ENCODE assay signal across 9 mouse cellular contexts in genomic region chr5:149637306-149637705, GRCm38 (mm10). TPM values are rescaled to one million over a fixed set of nuclear protein-coding genes. Genes with fewer than 3 reads are reported as not detected.
DNase-seq lines count a peak whose midpoint lies in the region; ATAC-seq and TF ChIP-seq lines count a peak whose summit lies in the region.
"Had no signal": no experiment of that assay in that cellular context is flagged by ENCODE, and none has a peak within 500 bp of the region (broad histone marks: within the 10 kb centered on the region; RNA-seq: fewer than 3 reads in every experiment).

No protein-coding gene starts in this region.

- H3K4me2 ChIP-seq in heart, embryonic 15.5 days, result peak overlapping the region; percentile 90
- H3K4me2 ChIP-seq in hindbrain, embryonic 16.5 days (ENCODE audit: low read length), result peak overlapping the region; percentile 48
- peak overlapping the region; percentile 89 for H3K4me2 ChIP-seq in midbrain, embryonic 15.5 days

- H3K9ac ChIP-seq in heart, embryonic 15.5 days, result no peak overlapping the region
- no peak overlapping the region for H3K9ac ChIP-seq in heart, adult 2 months (ENCODE audit: low read depth, low read length)
- no peak overlapping the region; the same call in 1 of the 2 replicates for H3K9ac ChIP-seq in hindbrain, embryonic 16.5 days (ENCODE audit: low read depth, low read length)
- H3K9ac ChIP-seq in midbrain, embryonic 15.5 days, result peak overlapping the region; percentile 42

- H3K27me3 ChIP-seq in heart, embryonic 15.5 days, result no peaks in the 10 kb centered on the region
- no peaks in the 10 kb centered on the region for H3K27me3 ChIP-seq in heart, adult 2 months (ENCODE audit: control insufficient read depth, insufficient read depth, low read length)
- no peaks in the 10 kb centered on the region for H3K27me3 ChIP-seq in hindbrain, embryonic 16.5 days (replicated peaks; ENCODE audit: control insufficient read depth, insufficient read depth, low read length)
- H3K27me3 ChIP-seq in midbrain, embryonic 15.5 days (replicated peaks), result no peaks in the 10 kb centered on the region
- H3K27me3 ChIP-seq: Patski had no signal

- TF ChIP-seq POLR2A in heart, adult 2 months (IDR thresholded peaks at IDR 0.05; ENCODE audit: insufficient read depth, low read depth, low read length), result no peak
- no peak for TF ChIP-seq POLR2A in brain, embryonic 14.5 days (IDR thresholded peaks at IDR 0.05; ENCODE audit: borderline replicate concordance, extremely low read depth, insufficient read depth, insufficient read length, poor library complexity, severe bottlenecking)

- whole genome bisulfite sequencing in heart, embryonic 15.5 days, result 60% methylated on average over 8 of the region's 8 CpGs
- 69% methylated on average over 8 of the region's 8 CpGs for WGBS in heart, adult 2 months
- 45% methylated on average over 8 of the region's 8 CpGs for WGBS in hindbrain, embryonic 16.5 days
- WGBS in midbrain, embryonic 15.5 days, result 42% methylated on average over 8 of the region's 8 CpGs

- no peaks in the 10 kb centered on the region for H3K9me3 ChIP-seq in heart, embryonic 15.5 days (replicated peaks)
- no peaks in the 10 kb centered on the region for H3K9me3 ChIP-seq in hindbrain, embryonic 16.5 days (ENCODE audit: control insufficient read depth, low read length)
- no peaks in the 10 kb centered on the region for H3K9me3 ChIP-seq in midbrain, embryonic 15.5 days

- 0 out of 2 replicates have a peak, but pooled peaks cover 3% of the 10 kb centered on the region for H3K36me3 ChIP-seq in heart, embryonic 15.5 days
- H3K36me3 ChIP-seq in heart, adult 2 months (ENCODE audit: control insufficient read depth, insufficient read depth, low read length), result no peaks in the 10 kb centered on the region
- no peaks in the 10 kb centered on the region for H3K36me3 ChIP-seq in hindbrain, embryonic 16.5 days (ENCODE audit: control insufficient read depth, insufficient read depth, low read length)
- H3K36me3 ChIP-seq in midbrain, embryonic 15.5 days (replicated peaks), result no peaks in the 10 kb centered on the region

- intact Hi-C loops in heart, adult 2 months (cut with DNase I), result loop anchor here (2.0 to 10.0 kb wide), 2 partner anchors 41 to 453 kb away; partner anchors contain the start of genes B3glct, Hmgb1 and Uspl1

- no peak overlapping the region for H3K27ac ChIP-seq in heart, embryonic 15.5 days
- no peak overlapping the region for H3K27ac ChIP-seq in heart, adult 2 months
- H3K27ac ChIP-seq in hindbrain, embryonic 16.5 days (ENCODE audit: low read depth, low read length), result no peak overlapping the region
- H3K27ac ChIP-seq in midbrain, embryonic 15.5 days, result no peak overlapping the region

- TF ChIP-seq EP300 in heart, adult 2 months (IDR thresholded peaks at IDR 0.05; ENCODE audit: insufficient read depth, low read depth, low read length), result no peak

- peaks cover 19% of the 10 kb centered on the region for H3K4me1 ChIP-seq in heart, embryonic 15.5 days (replicated peaks)
- peaks cover 2% of the 10 kb centered on the region for H3K4me1 ChIP-seq in heart, adult 2 months (ENCODE audit: control insufficient read depth, insufficient read depth, low read length)
- H3K4me1 ChIP-seq in hindbrain, embryonic 16.5 days (ENCODE audit: control insufficient read depth, insufficient read depth, low read depth, low read length), result peaks cover 19% of the 10 kb centered on the region
- peaks cover 26% of the 10 kb centered on the region for H3K4me1 ChIP-seq in midbrain, embryonic 15.5 days

- no peak for DNase-seq in heart, adult 2 months
- peak; percentile 49 for DNase-seq in brain, embryonic 14.5 days (ENCODE audit: low read depth)
- DNase-seq in ovary, adult 18-20 months (ENCODE audit: low spot score), result no peak
- DNase-seq in lung, postnatal 25 days (ENCODE audit: low spot score), result no peak

- TF ChIP-seq CTCF in heart, adult 2 months (IDR thresholded peaks at IDR 0.05), result no peak
- TF ChIP-seq CTCF in brain, embryonic 14.5 days (IDR thresholded peaks at IDR 0.05; ENCODE audit: borderline replicate concordance, extremely low read depth, insufficient read depth, insufficient read length), result no peak

- ATAC-seq in heart, embryonic 15.5 days (replicated peaks; ENCODE audit: insufficient number of reproducible peaks, insufficient read depth, low FRiP score, low read depth), result no peak
- ATAC-seq in hindbrain, embryonic 16.5 days, result no peak
- ATAC-seq in midbrain, embryonic 15.5 days (replicated peaks), result no peak
- ATAC-seq in CD4-positive, CD25-positive, alpha-beta regulatory T cell, adult 4 months, result no peak

- no peaks in the 10 kb centered on the region for H3K79me2 ChIP-seq in heart, adult 2 months (replicated peaks; ENCODE audit: control insufficient read depth, insufficient read depth, low read length)

- peak overlapping the region; percentile 72; the same call in 1 of the 2 replicates for H3K4me3 ChIP-seq in heart, embryonic 15.5 days
- H3K4me3 ChIP-seq in heart, adult 2 months, result no peak overlapping the region
- no peak overlapping the region; the same call in 1 of the 2 replicates for H3K4me3 ChIP-seq in hindbrain, embryonic 16.5 days (ENCODE audit: low read length)
- peak overlapping the region; percentile 61 for H3K4me3 ChIP-seq in midbrain, embryonic 15.5 days

RNA-seq across cellular contexts. Expression of gene Hsph1, which starts 1.1 kb away (rescaled TPM):
- 26.4 and 28.6 TPM in 2 replicates for polyA plus RNA-seq in heart, embryonic 15.5 days (2015; fragmentation: Nextera tagmentation; extraction: Ambion mirVana)
- 10 to 100 TPM; 62.1 to 75.7 TPM for total RNA-seq in heart, adult 2 months (2021)
- 12.6 and 14.7 TPM in 2 replicates for polyA plus RNA-seq in heart, adult 2 months (2012; rRNA removed)
- 67.6 and 99.0 TPM in 2 replicates for polyA plus RNA-seq in brain, embryonic 14.5 days (2012; rRNA removed)
- polyA plus RNA-seq in hindbrain, embryonic 16.5 days (2015; fragmentation: Nextera tagmentation; extraction: Ambion mirVana), result 97.7 and 105 TPM in 2 replicates
- 103 and 105 TPM in 2 replicates for polyA plus RNA-seq in midbrain, embryonic 15.5 days (2015; fragmentation: Nextera tagmentation; extraction: Ambion mirVana)
- 10 to 100 TPM; 20.7 to 35.2 TPM for polyA plus RNA-seq in CD4-positive, CD25-positive, alpha-beta regulatory T cell, adult 4 months (2017; shearing (Covaris generic))

RNA-seq across cellular contexts. Expression of gene B3glct, which starts 40.7 kb away (rescaled TPM):
- 8.0 and 8.6 TPM in 2 replicates for polyA plus RNA-seq in heart, embryonic 15.5 days (2015; fragmentation: Nextera tagmentation; extraction: Ambion mirVana)
- total RNA-seq in heart, adult 2 months (2021), result 1 to 10 TPM; 4.9 to 6.4 TPM
- 4.6 and 5.2 TPM in 2 replicates for polyA plus RNA-seq in heart, adult 2 months (2012; rRNA removed)
- 18.0 and 20.4 TPM in 2 replicates for polyA plus RNA-seq in brain, embryonic 14.5 days (2012; rRNA removed)
- 13.8 and 16.0 TPM in 2 replicates for polyA plus RNA-seq in hindbrain, embryonic 16.5 days (2015; fragmentation: Nextera tagmentation; extraction: Ambion mirVana)
- 14.7 and 15.7 TPM in 2 replicates for polyA plus RNA-seq in midbrain, embryonic 15.5 days (2015; fragmentation: Nextera tagmentation; extraction: Ambion mirVana)
- 1 to 10 TPM; 2.7 to 3.3 TPM for polyA plus RNA-seq in CD4-positive, CD25-positive, alpha-beta regulatory T cell, adult 4 months (2017; shearing (Covaris generic))

Comparison
In these comparisons a context has a peak if more than half of its experiments do, and no peak if none do; other contexts are left out.
1. H3K4me3 ChIP-seq: peak in heart, embryonic 15.5 days (single experiment) and midbrain, embryonic 15.5 days (single experiment); none in heart, adult 2 months (single experiment) and hindbrain, embryonic 16.5 days (single experiment).
2. Peak in every context shown above with its lines, with median percentiles within 50 percentile points of each other: H3K4me2 ChIP-seq.